Mouse (Mus musculus) gastrocnemius, adult 8-10 months (tissue): ENCODE results near the gene Spi1. TPM values are rescaled to one million over a fixed set of nuclear protein-coding genes. Genes with fewer than 3 reads are reported as not detected.
A peak's percentile ranks its signal among the peaks of the same experiment; 100 is the strongest.

Source experiments
- DNase-seq, 2 experiments: peaks; one replicate each; pipeline ENCODE4 v3.0.0; 2022; ENCODE audit warnings: low spot score in 2 of 2
- total RNA-seq, 4 experiments: library from RNA; stranded (reverse); gene quantifications; 2 replicates each; pipeline ENCODE4 v1.2.4; 2022

Gene Spi1
- total RNA-seq, 4 experiments from 2014 or later = 0.40 to 0.56 (median 0.44) TPM; not detected in 1

- DNase-seq = no peak
These were observed 15.7 kb upstream of the Spi1 start for GRCm38 (mm10) chr2:91066455-91066854.

DNA sequence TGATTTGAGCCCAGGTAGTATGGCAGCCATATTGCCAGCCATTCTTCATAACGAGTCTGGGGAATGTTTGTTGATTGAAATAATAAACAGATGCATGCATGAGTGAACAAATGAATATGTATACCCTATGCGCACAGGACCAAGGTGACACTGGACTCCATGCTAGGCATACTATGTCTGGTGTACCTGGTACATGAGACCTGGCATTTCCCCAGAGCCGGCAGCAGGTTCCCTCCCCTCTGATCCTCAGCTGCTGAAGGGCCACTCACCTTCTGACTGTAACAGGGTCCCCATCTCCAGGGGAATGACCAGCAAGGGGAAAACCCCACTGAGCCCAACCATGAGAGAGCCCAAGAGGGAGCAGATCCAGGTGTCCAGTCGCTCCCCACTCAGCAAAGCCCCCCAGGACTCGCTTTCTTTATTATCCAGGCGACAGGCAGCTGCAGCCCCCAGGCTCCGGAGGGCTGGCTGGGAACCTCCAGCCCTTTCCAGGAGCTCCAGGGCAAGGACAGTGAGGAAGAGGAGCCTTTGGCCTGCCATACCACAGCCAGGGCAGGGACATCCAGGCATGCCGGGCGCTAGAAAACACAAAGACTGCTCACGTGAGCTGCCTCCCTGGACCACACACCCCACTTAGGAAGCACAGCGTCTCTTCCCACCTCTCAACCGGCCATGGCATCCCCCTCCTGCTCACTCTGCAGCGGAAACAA, 13.9 kb upstream of the Spi1 start:
- DNase-seq = no peak

DNA sequence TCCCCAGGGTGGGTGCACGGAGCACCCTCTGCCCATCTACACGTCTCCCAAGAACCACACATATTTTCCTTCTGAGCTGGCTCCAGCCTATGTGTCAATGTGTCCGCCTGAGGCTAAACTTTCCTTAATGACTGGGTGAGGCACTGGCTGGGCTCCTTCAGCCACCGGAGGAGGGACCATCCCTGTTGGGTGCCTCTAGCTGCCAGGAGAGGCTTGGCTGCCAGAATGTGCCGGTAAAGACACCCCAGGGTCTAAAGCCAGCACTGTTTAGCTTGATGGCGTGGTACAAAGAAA, 13.4 kb upstream of the Spi1 start:
- DNase-seq = no peak

GRCm38 (mm10) chr2:91069306-91070000, 12.7 kb upstream of the Spi1 start:
- no peak for DNase-seq

- DNase-seq = peak; percentile 95 to 96
These were observed 12.0 kb upstream of the Spi1 start, which contains the start of gene Slc39a13 for GRCm38 (mm10) chr2:91070076-91070800. Slc39a13 (minus strand) TSS chr2:91070417.

DNA sequence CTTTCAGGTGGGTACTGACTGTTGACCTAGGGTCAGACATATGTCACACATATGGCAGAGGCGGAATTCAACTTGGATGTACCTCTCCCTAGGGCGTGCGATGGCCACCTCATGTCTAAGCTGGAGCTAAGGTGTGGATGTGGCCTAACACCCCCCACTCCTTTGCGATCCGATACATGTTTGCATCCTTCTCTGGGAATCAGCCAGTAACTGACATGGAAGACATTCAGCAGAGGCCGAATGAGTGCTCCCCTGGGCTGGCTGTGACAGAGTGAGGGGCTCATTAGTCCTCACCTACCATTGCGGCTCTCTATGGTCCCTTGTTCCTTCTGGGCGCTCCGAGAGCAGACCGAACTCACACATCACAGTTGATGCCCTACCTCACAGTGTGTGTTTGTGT, 11.1 kb upstream of the Spi1 start:
- DNase-seq = no peak

GRCm38 (mm10) chr2:91072092-91072491, 10.1 kb upstream of the Spi1 start:
- no peak for DNase-seq

DNA sequence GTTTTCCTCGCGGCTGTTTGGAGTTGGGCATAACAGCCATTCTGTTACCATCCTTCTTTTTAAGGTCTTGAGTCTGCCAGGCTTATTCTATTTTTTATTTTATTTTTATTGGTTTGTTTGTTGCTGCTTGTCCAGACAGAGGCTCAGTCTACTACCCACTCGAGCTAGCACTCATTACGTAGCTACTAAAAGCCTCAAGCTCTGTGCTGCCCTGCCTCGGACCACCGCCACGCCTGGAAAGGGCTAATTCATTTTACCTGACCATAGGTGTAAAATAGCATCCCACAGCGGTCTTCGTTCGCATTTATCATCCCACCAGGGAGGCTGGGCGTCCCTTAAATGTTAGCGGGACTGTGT, 4.3 kb upstream of the Spi1 start:
- DNase-seq = no peak

GRCm38 (mm10) chr2:91078314-91079025, 3.7 kb upstream of the Spi1 start:
- no peak for DNase-seq

DNA sequence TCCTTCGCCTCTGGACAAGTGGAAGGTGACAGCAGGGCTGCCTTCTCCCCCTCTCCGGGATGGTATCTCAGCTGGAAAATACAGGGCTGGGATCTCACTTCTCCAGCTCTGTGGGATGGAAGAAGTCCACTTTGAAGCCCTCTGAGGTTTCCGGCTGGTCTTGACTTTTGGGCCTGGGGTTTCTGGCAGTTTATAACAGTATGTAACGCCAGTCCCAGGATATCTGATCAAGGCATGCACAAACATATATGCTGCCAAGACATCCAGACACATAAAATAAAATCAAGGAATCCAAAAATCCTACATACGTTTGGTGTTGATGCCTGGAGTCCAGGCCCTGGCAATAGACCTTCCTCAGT, 3.2 kb upstream of the Spi1 start:
- DNase-seq = no peak

DNA sequence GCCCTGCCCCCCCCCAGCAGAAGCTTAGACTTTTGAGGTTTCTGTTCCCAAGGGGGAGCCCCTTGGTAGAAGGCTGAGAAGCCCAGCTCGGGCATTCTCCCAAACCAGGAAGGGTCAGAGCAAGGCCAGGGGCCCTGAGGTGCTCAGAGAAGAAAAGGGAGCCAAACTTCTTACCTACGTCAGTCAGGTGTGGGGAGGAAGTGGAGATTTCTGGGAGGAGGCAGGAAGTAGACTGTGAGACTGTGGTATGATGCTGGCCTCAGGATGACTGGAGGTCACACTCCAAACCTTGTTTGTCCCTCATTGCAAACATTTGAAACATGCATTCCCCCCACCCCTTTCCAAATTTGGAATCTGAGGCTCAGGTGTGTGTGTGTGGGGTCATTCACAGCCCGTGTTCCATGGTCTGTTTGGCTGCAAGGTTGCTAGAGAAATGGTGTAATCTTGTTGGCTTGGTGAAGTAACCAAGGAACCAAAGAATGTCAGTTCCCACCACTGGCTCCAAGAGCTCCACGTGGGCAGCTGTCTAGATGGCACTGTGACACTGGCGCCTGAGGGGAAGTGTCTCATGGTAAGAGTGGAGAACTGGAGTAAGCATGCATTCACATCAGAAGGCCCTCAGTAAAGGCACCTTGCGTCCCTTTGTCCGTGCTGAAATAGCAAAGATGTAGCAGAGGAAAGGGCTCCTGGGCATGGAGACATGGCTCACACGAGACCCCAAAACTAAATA, 1.2 kb upstream of the Spi1 start:
- no peak for DNase-seq

DNA sequence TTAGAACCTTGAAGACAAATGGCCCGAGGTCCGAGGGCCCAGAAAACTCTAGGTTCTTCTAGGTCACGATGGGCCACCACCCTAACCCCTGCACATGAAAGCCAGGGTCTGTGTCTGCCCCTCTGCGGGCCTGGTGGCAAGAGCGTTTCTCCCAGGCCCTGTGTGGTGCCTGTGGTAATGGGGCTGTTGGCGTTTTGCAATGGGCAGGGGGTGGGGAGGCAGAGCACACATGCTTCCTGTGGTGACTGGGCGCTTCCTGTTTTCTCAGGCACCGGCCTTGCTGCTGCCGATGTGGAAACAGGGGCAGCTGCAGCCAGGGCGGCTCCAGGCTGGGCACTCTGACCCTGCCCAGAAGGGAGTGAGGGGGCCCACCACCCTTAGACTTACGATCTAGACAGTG, 654 bp downstream of the Spi1 start:
- no peak for DNase-seq

DNA sequence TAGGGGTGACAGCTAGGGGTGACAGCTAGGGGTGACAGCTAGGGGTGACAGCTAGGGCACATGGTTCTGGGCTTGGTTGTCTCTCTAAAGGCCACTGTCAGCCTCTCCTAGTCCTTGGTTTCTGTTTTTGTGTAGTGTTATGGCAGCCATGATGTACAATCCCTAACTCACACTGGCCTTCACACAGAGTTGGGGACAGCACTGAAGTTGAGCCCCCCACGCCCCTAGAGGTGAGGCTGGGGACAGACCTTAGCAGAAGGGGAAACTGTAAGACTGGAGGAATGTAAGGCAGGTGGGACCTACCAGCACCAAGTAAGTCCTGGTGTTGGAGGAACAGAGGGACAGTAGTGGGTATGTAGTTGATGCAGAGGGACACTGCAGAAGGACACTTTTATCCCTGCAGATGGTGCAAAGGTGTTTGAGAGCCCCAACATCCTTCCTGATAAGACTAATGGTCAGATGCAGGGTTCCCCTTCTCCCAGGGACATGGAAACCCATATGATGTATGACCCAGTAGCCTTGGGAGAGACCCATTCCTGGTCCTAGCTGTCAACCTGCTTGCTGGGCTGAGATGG, 1.3 kb downstream of the Spi1 start:
- DNase-seq = no peak

DNA sequence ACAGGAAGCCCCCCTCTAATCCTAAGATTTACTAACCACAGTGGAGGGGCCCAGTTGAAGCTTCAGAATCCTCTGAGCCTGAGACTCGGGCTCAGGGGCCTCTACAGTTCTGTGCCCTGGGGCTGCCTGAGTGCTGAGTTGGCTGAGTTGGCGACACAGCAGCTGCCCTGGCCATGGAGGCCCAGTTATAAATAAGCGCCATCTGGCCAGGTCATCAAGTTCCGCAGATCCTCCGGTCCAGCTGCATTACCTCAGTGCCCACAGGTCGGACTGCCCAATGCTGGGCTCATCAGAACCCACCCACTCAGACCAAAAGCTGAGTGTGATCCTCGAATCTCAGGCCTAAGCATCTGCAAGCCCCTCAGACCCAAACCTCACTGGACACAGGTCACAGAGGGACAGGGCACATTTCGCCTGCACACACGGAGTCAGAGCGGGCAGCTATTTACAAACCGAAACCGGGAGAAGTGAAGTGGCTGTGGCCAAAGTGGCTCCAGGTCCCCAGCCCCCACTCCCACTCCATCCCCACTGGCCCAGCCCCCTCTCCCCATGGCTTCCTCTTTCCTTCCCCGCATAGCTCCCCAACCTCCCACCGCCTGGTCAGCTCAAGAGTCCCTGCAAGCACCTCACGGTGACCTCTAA, 2.1 kb downstream of the Spi1 start:
- DNase-seq = peak; percentile 63 to 78

GRCm38 (mm10) chr2:91085494-91086391, 3.6 kb downstream of the Spi1 start:
- DNase-seq = no peak

GRCm38 (mm10) chr2:91086392-91087237, 4.4 kb downstream of the Spi1 start:
- no peak for DNase-seq

DNA sequence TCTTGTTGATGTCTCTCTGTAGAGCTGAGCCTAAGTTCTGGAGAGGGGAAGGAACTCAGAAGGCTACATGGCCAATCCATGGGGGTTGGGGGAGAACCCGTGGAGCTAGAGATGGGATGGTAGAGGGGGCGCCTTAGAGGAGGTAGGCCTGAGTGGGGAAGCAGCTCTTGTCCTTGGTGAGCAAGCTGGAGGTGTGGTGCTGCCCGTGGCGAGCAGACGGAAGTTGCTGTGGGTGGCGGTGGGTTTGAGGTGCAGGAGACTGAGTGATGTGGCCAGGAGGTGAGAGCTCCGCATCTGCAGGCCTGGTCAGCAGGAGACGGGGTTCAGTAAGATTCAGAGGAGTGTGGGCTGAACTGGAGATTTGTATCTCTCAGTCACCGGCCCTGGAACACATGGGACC, 5.3 kb downstream of the Spi1 start:
- no peak for DNase-seq

DNA sequence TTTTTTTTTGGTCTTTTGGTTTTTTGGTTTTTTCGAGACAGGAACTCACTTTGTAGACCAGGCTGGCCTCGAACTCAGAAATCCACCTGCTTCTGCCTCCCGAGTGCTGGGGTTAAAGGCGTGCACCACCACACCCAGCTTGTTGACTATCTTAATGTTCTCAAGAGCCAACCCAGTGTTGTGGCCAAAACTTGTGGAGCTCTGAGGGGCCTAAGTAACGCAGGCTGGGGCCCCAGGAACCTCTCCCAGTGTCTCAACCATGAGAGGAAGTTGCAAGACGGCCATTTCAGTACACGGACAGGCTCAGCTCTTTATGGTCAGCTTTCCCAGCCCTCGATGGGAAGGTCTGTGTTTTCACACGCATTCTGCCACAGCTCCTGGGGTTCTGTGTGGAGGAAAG, 6.8 kb downstream of the Spi1 start:
- no peak for DNase-seq

GRCm38 (mm10) chr2:91090208-91090607, 8.0 kb downstream of the Spi1 start:
- DNase-seq = no peak
